Mouse (Mus musculus): Measurements from ENCODE around the gene Larp4b. TPM values are rescaled to one million over a fixed set of nuclear protein-coding genes. Genes with fewer than 3 reads are reported as not detected.

Larp4b gene
- polyA plus RNA-seq, 1 experiment: 24.5 TPM

DNA sequence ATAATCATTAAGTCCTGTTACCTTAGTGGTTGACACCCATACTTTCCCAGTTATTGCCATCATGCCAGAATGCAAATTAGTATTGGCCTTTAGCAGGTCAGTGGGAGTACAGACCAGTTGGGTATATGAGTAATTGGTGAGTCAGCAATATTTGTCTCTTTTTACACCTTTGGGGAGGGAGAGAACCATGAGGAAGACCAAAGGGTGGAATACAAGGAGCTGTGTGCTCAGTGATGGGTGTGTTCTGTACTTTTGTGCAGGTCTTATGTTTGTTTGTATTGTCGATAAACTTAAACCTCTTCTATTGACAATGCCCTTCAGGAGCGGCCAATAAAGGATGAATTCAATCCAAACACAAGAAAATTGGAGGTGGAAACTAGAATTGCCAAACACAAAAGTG, 6.8 kb downstream of the Larp4b start:
- Histone ChIP-seq H3K4me3 (ENCODE audit: insufficient read depth, low read depth, low read length) (no peak overlapping the region), H3K27ac (replicated peaks; ENCODE audit: low read depth, low read length) (no peak overlapping the region), H3K4me1 (ENCODE audit: control insufficient read depth, insufficient read depth, insufficient read length, low read length) (no peaks in the 10 kb centered on the region)

DNA sequence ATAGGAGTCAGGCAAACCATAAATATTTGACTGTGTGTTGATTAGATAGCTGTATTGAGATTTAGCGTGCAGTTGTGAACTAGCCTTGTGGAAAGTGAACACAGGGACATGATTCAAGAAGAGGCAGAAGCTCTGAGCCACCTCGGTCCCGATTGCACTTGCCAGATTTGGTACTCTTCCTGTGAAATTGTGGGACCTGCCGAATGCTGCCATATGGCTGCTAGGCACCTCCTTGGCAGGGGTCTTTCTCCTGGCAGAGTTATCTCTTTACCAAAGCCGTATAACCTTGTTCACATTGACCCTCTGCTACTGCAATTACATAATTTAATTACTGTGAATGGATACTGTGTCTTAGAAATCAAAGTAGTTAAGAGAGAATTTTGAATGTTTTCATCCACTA, 12.6 kb downstream of the Larp4b start:
- no peak overlapping the region; the same call in 1 of the 2 replicates for H3K27ac ChIP-seq (replicated peaks; ENCODE audit: low read depth, low read length)
- no peak overlapping the region for H3K4me3 ChIP-seq (ENCODE audit: insufficient read depth, low read depth, low read length)
- H3K4me1 ChIP-seq (ENCODE audit: control insufficient read depth, insufficient read depth, insufficient read length, low read length): peaks cover 7% of the 10 kb centered on the region

DNA sequence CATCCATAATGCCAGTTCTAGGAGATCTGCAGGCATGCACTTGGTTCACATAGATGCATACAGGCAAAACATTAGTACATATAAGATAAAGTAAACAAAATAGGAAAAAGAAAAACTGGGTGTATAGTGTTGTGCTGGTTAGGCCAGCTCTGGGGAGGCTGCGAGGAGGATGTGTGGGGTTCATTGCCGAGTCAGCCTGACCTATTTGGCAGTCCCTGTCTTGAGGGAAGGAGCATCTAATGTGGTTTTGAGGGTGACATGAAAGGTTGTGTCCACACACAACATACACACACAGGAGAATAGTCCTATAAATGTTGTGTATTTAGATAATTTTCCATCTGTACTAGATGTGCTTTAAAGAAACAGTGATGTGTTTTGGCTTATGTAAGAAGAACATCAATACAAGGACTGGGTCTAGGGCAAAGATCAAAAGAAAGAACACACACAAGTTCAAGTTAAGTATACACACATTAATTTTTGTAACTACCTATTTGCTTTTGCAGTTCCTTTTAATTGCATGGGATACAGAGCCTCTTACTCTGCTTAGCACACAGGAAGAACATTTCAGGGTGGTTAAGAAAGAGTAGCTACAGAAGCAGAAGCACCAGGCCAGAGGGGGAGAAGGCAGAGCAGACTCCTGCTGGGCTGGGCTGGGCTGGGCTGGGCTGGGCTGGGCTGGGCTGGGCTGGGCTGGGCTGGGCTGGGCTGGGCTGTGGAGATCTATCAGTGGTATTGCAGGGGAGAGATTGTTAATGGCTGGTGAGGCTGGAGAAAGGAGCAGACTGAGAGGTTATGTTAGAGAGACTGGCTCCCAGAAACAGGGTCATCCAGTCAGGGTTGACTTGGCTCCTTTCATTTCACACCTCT, 13.5 kb downstream of the Larp4b start:
- H3K4me3 ChIP-seq (ENCODE audit: insufficient read depth, low read depth, low read length): no peak overlapping the region
- H3K27ac ChIP-seq (replicated peaks; ENCODE audit: low read depth, low read length): no peak overlapping the region
- peaks cover 7% of the 10 kb centered on the region for H3K4me1 ChIP-seq (ENCODE audit: control insufficient read depth, insufficient read depth, insufficient read length, low read length)

DNA sequence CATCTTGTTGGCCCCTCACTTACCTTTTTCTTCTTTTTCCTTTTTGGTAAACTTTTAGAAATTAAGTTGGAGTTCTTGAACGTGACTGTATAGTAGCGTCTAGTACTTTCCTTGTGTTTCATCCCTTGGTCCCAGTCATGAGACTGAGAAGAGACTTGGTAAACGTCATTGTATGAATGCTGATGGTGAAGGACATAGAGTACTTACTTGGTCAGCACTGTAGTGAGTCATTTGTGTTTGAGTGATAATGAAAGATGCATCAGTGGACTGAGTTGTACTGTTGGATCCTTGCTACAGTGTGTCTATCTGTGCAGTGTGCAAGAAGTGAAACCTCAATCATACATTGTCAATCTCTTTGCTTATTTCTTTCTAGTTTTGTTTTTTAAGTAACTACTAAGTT, 20.1 kb downstream of the Larp4b start:
- Histone ChIP-seq H3K4me3 (ENCODE audit: insufficient read depth, low read depth, low read length) (no peak overlapping the region), H3K4me1 (ENCODE audit: control insufficient read depth, insufficient read depth, insufficient read length, low read length) (peaks cover 6% of the 10 kb centered on the region; the same call in 1 of the 2 replicates), H3K27ac (replicated peaks; ENCODE audit: low read depth, low read length) (no peak overlapping the region)

DNA sequence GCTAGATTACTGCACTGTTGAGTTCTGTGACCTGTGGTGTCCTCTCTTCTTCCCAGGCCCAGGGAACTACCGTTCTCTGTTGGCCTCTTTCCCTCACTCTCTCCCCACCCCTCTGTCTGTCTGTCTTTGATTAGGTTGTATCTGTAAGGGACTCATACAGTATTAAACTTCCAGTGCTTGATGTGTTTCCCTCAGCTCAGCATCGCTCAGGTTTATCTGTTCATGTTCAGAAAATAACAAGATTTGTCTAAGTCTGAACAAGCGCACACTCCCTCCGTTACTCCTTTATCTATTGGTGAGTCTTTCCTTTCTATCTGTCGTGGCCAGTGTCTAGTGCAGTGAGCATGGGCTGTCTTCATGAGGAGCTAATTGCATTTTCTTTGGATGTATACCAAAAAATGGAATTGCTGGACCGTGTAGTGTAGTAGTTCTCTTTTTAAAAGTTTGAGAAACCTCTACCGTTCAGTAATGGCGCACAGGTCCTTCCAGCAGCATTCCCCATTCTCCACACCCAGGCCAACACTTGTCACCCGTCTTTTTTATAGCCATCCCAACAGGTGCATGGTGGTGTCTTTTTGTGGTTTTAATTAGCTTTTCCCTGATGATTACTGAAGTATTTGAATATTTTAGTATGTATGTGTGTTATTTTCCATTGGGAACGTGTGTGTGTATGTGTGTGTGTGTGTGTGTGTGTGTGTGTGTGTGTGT, 27.3 kb downstream of the Larp4b start:
- Histone ChIP-seq H3K4me1 (ENCODE audit: control insufficient read depth, insufficient read depth, insufficient read length, low read length) (peaks cover 6% of the 10 kb centered on the region; the same call in 1 of the 2 replicates), H3K4me3 (ENCODE audit: insufficient read depth, low read depth, low read length) (no peak overlapping the region), H3K27ac (replicated peaks; ENCODE audit: low read depth, low read length) (no peak overlapping the region; the same call in 1 of the 2 replicates)

DNA sequence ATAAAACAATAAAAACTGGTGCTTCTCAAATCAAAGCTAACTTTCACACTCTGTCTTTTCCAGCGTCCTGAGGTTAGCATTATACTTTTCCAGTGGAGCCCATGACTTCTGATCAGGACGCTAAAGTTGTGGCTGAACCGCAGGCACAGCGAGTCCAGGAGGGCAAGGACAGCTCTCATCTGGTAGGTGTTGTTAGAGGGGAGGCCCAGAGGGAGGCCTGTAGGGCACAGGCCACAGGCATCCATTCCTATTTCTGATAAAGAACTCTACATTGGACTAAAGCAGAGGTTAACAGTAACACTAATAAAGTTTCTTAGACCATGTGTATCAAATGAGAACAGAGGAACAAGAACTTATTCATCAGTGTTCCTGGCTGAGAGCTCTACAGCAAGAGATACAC, 28.4 kb downstream of the Larp4b start:
- H3K4me3 ChIP-seq (ENCODE audit: insufficient read depth, low read depth, low read length): no peak overlapping the region
- H3K27ac ChIP-seq (replicated peaks; ENCODE audit: low read depth, low read length): no peak overlapping the region
- H3K4me1 ChIP-seq (ENCODE audit: control insufficient read depth, insufficient read depth, insufficient read length, low read length): peaks cover 4% of the 10 kb centered on the region; the same call in 1 of the 2 replicates

DNA sequence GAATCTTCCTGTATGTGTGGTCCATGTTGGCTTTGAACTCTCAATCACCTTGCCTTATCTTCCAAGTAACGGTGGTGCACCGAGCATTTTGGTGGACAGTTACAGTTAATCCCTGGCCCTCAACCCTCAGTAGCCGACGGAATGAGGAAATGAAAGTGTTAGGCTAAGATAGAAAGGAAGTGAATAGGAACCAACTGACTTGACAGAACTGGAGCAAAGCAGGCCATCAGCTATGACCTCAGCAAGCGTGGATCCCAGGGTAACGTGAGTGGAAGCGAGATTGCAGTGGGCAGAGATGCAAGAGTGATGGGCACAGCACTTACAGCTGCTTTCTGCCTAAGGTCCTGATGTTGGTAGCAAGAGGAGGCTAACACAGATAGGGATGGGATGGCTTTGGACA, 31.5 kb downstream of the Larp4b start:
- peaks cover 6% of the 10 kb centered on the region; the same call in 1 of the 2 replicates for H3K4me1 ChIP-seq (ENCODE audit: control insufficient read depth, insufficient read depth, insufficient read length, low read length)
- no peak overlapping the region for H3K27ac ChIP-seq (replicated peaks; ENCODE audit: low read depth, low read length)
- H3K4me3 ChIP-seq (ENCODE audit: insufficient read depth, low read depth, low read length): no peak overlapping the region

DNA sequence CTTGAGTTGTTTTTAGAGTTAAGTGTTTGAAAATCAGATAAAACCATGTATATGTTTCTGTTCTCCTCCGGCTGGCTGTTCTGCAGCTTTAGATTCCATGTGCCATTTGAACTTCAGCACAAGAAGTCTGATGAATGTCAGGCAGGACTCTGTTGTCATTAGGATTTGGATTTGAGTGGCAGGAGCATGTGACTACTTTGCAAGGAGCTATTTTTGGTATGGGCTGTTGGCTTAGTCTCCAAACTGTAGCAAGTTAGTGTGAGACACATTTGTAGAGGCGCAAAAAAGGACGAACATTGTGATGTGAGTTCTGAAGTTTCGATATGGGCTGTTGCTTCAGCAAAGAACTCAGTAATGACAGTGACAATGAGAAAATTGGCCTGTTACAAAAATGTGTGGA, 34.0 kb downstream of the Larp4b start:
- Histone ChIP-seq H3K4me3 (ENCODE audit: insufficient read depth, low read depth, low read length) (no peak overlapping the region), H3K27ac (replicated peaks; ENCODE audit: low read depth, low read length) (0 out of 2 replicates have a peak overlapping the region, but pooled peaks have one; percentile 20), H3K4me1 (ENCODE audit: control insufficient read depth, insufficient read depth, insufficient read length, low read length) (peaks cover 6% of the 10 kb centered on the region; the same call in 1 of the 2 replicates)

DNA sequence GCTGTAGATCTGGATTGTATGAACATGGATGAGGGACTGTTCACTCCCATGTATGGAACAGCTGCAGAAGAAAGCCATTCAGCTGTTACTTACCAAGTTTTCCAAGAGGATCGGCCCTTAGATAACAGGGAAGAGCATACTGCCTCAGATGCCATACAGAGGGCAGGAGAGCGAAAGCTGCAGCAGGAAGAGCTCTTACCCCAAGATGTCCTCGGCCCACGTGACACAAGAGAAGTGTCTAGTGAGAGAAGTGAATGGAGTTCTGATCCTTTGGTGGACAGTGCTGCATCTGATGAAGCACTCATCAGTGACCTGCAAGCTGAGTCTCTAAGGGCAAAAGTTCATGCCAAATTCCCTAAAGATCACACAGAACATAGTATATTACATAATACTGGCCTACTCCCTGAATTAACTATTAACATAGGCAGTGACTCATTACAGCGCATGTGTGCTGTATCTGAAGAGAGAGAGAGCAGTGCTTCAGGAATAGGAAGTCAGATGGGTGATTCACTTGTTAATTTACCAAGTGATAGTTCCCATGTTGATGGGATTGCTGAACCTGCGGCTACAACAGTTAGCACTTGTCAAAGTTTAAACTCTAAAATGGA, 35.1 kb downstream of the Larp4b start:
- Histone ChIP-seq H3K4me3 (ENCODE audit: insufficient read depth, low read depth, low read length) (no peak overlapping the region), H3K27ac (replicated peaks; ENCODE audit: low read depth, low read length) (peak overlapping the region; percentile 15; the same call in 1 of the 2 replicates), H3K4me1 (ENCODE audit: control insufficient read depth, insufficient read depth, insufficient read length, low read length) (peaks cover 6% of the 10 kb centered on the region; the same call in 1 of the 2 replicates)

DNA sequence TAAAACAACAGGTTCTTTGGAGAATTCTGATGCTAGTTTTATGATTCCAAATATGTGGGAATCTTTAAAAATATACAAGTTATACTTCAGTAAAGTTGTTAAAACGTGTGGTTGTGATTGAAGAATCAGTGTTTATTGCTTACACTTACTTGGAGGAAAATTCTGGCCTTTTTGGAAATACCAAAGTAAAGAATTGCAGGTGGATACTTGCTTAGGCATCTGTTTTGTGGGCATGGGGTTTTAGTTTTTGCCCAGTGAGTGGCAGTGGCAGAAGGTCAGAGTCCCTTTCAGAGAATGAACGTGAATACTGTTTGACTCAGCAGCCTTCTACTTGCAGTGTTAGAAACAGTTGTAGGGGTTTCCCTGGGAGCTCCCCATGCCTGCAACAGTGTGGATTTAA, 40.7 kb downstream of the Larp4b start:
- peaks cover 3% of the 10 kb centered on the region; the same call in 1 of the 2 replicates for H3K4me1 ChIP-seq (ENCODE audit: control insufficient read depth, insufficient read depth, insufficient read length, low read length)
- H3K4me3 ChIP-seq (ENCODE audit: insufficient read depth, low read depth, low read length): no peak overlapping the region
- no peak overlapping the region for H3K27ac ChIP-seq (replicated peaks; ENCODE audit: low read depth, low read length)

DNA sequence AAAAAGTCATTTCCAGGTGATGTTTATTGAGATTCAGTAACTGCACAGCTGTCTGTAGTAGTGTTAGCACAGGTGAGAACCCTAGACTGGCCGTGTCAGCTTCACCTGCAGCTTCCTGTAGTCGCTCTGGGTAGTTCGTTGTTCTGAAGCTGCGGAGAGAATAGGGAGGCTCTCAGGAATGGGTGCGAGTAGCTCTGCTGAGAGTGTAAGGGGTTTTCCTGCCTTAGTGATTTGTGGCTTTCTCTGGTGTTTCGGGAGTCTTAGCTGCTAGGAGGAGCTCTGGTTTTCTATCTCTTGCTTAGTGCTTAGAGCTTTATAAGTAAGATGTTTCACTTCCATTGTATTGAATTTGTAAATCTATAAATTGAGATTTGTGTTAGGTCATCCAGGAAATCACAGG, 42.4 kb downstream of the Larp4b start:
- no peak overlapping the region for H3K27ac ChIP-seq (replicated peaks; ENCODE audit: low read depth, low read length)
- H3K4me1 ChIP-seq (ENCODE audit: control insufficient read depth, insufficient read depth, insufficient read length, low read length): no peaks in the 10 kb centered on the region
- no peak overlapping the region for H3K4me3 ChIP-seq (ENCODE audit: insufficient read depth, low read depth, low read length)

DNA sequence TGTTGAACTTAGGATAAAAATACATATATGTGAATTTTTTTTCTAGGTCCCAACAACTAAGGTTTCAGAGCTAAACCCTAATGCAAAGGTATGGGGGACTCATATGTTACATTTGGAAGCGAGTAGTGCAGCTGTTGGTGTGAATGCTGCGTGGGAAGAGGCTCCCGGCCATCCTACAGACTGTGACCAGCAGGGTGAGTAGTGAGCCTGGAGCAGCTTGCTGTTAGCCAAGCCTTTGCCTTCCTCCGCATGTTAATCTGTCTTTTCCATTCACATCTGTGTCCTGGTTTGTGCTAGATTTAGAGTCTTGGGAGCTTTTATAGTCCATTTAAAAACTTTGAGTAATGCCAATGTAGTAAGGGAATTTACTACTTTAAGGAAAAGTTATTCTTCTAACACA, 43.1 kb downstream of the Larp4b start:
- H3K27ac ChIP-seq (replicated peaks; ENCODE audit: low read depth, low read length): no peak overlapping the region
- no peak overlapping the region for H3K4me3 ChIP-seq (ENCODE audit: insufficient read depth, low read depth, low read length)
- H3K4me1 ChIP-seq (ENCODE audit: control insufficient read depth, insufficient read depth, insufficient read length, low read length): no peaks in the 10 kb centered on the region

DNA sequence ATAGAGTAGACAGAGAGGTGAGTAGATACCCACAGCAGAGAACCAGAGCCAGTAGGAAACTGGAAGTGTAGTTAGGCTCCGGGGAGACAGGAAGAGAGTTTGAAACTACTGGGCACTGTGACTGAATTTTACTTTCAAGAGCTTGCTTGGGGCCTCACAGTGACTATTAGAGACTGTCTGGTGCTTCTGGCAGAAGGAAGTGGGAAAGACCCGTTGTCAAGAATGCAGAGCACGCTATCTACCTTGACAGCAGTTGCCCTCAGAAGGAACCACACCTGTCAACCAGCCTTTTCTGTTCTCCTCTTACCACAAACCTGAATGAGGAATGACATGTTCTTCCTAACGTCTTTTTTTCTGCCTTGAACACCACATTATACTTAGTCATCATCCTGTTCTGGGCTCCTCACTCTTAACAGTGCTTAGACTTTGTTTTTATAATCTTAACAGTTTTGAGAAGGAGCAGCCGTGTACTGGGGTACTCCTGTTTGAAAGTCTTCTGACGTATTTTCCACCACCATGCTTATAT, 45.8 kb downstream of the Larp4b start:
- Histone ChIP-seq H3K27ac (replicated peaks; ENCODE audit: low read depth, low read length) (no peak overlapping the region), H3K4me3 (ENCODE audit: insufficient read depth, low read depth, low read length) (no peak overlapping the region), H3K4me1 (ENCODE audit: control insufficient read depth, insufficient read depth, insufficient read length, low read length) (no peaks in the 10 kb centered on the region)

DNA sequence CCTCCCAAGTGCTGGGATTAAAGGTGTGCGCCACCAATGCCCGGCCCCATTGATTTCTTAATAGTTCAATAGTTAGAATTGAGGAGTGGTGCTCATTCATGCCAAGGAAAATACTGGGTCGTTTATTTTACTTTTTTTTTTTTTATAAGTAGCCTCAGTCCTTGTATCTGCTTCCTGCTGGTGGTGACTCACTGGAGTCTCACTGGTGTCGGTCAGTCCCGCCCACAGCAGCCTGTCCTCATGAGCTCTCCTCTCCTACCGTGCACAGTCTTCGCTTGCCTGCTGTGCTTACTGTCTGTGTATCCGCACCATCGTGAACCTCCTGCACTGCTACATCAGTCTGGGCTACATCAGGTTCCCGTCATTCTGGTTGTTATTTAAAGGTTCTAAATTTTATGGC, 46.5 kb downstream of the Larp4b start:
- Histone ChIP-seq H3K4me3 (ENCODE audit: insufficient read depth, low read depth, low read length) (no peak overlapping the region), H3K4me1 (ENCODE audit: control insufficient read depth, insufficient read depth, insufficient read length, low read length) (no peaks in the 10 kb centered on the region), H3K27ac (replicated peaks; ENCODE audit: low read depth, low read length) (no peak overlapping the region)

DNA sequence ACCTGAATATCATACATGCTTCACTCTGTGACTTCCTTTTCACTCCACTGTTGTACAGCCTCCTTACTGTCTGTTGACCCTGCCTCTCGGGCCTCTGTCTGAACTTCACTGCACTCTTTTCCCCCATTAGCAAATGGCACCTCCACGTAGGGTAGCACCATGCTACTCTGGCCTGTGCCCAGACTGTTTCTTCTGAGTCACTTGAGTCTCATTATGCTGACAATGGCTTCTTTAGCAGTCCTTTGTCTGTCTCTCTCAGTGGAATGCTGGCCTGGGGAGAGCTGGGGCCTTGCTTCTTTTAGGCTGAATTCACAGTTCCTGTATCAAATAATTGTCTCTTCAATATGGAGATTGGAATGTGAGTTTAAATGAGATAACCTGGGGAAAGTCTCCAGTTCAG, 48.7 kb downstream of the Larp4b start:
- Histone ChIP-seq H3K4me3 (ENCODE audit: insufficient read depth, low read depth, low read length) (no peak overlapping the region), H3K4me1 (ENCODE audit: control insufficient read depth, insufficient read depth, insufficient read length, low read length) (no peaks in the 10 kb centered on the region), H3K27ac (replicated peaks; ENCODE audit: low read depth, low read length) (no peak overlapping the region)
